Mouse (Mus musculus): ENCODE data around the gene Stxbp1.

GRCm38 (mm10) chr2:32761859-32762258, 85.2 kb downstream of the Stxbp1 start:
- no peak for TF ChIP-seq CTCF (IDR thresholded peaks at IDR 0.05)
- no peak for TF ChIP-seq EP300 (IDR thresholded peaks at IDR 0.05)
